Mouse (Mus musculus) G1E (cell line): Measurements from ENCODE around the gene Adamts13. TPM values are rescaled to one million over a fixed set of nuclear protein-coding genes. Genes with fewer than 3 reads are reported as not detected.

Experiments used
- ATAC-seq: 2 replicates; pipeline ENCODE4 v1.8.0; 2016; ENCODE audit warnings: mild to moderate bottlenecking; ENCODE audit not compliant: insufficient number of reproducible peaks, poor library complexity, low FRiP score, severe bottlenecking; ENCODE audit errors: extremely low read depth
- DNase-seq: peaks from one replicate; pipeline ENCODE4 v3.0.0; 2012; ENCODE audit warnings: low spot score
- H3K27me3 ChIP-seq: 2 replicates; pipeline ENCODE4 v1.6.1; 2012; ENCODE audit warnings: mild to moderate bottlenecking, low read length, inconsistent platforms; ENCODE audit not compliant: insufficient read depth
- H3K36me3 ChIP-seq: replicated peaks from 2 replicates; pipeline ENCODE3; 2012; ENCODE audit warnings: mild to moderate bottlenecking, inconsistent platforms
- H3K4me1 ChIP-seq: 2 replicates; pipeline ENCODE4 v1.6.1; 2012; ENCODE audit warnings: low read depth, low read length, inconsistent platforms, mixed read lengths; ENCODE audit not compliant: insufficient read depth
- H3K4me3 ChIP-seq: 2 replicates; pipeline ENCODE4 v1.5.1; 2012; ENCODE audit warnings: low read depth, mild to moderate bottlenecking, inconsistent platforms, low read length, moderate library complexity, mixed read lengths
- H3K9me3 ChIP-seq: replicated peaks from 2 replicates; pipeline ENCODE4 v1.6.1; 2012; ENCODE audit warnings: inconsistent platforms
- CTCF ChIP-seq: IDR thresholded peaks from 2 replicates; pipeline ENCODE4 v1.5.1; 2012; ENCODE audit warnings: low read depth, low read length, inconsistent platforms, mixed read lengths
- GATA1 ChIP-seq: IDR thresholded peaks from 2 replicates; pipeline ENCODE4 v1.6.1; 2012; ENCODE audit warnings: borderline replicate concordance, low read length, inconsistent platforms, mixed read lengths
- GATA2 ChIP-seq: IDR thresholded peaks from 2 replicates; pipeline ENCODE4 v1.6.1; 2012; ENCODE audit warnings: low read depth, low read length, inconsistent platforms, borderline replicate concordance
- POLR2AphosphoS5 ChIP-seq: IDR thresholded peaks from 2 replicates; pipeline ENCODE4 v1.6.1; 2012; ENCODE audit warnings: low read depth, low read length, inconsistent platforms; ENCODE audit not compliant: insufficient replicate concordance
- TAL1 ChIP-seq: conservative IDR thresholded peaks from 2 replicates; pipeline ENCODE4 v1.6.1; 2012; ENCODE audit warnings: low read depth, low read length, inconsistent platforms, mixed read lengths
- polyA plus RNA-seq: library from polyadenylated mRNA; stranded (reverse); fragments of >175 nt; gene quantifications from 2 replicates; pipeline ENCODE4 v1.2.3, GENCODE M21; 2012
- total RNA-seq, 2 experiments: library from RNA; stranded (forward) in 1 of 2; stranded (reverse) in 1 of 2; fragments of 200-1000 nt in 1 of 2; fragments of >200 nt in 1 of 2; fragmentation: Nextera tagmentation in 1 of 2; gene quantifications; 2 replicates each; pipeline ENCODE4 v1.2.3; 2014 to 2017

The Adamts13 gene
- total and polyA plus RNA-seq, 3 experiments, result not detected

- peaks cover 28% of the 10 kb centered on the region for H3K27me3 ChIP-seq
- DNase-seq (no peak), ATAC-seq (no peak)
- no peak overlapping the region for H3K4me3 ChIP-seq
- no peaks in the 10 kb centered on the region for H3K4me1 ChIP-seq
- H3K36me3 ChIP-seq, result no peaks in the 10 kb centered on the region
- no peak for TF ChIP-seq GATA1
- TF ChIP-seq POLR2AphosphoS5, result no peak
- no peak for TF ChIP-seq GATA2
- TF ChIP-seq TAL1, result no peak
- TF ChIP-seq CTCF, result no peak
- H3K9me3 ChIP-seq, result no peaks in the 10 kb centered on the region
Observed at GRCm38 (mm10) chr2:27049408-27049807, 76.2 kb downstream of the Adamts13 start.

- Histone ChIP-seq H3K4me3 (no peak overlapping the region), H3K27me3 (peaks cover 13% of the 10 kb centered on the region; the same call in 1 of the 2 replicates), H3K9me3 (no peaks in the 10 kb centered on the region), H3K36me3 (no peaks in the 10 kb centered on the region), H3K4me1 (no peaks in the 10 kb centered on the region)
- ATAC-seq, result no peak
- TF ChIP-seq POLR2AphosphoS5, result no peak
- TF ChIP-seq GATA1, result no peak
- no peak for TF ChIP-seq TAL1
- TF ChIP-seq GATA2, result no peak
- no peak for TF ChIP-seq CTCF
- DNase-seq, result no peak
Observed at GRCm38 (mm10) chr2:27058251-27058650, 85.0 kb downstream of the Adamts13 start.

- Histone ChIP-seq H3K4me3 (no peak overlapping the region), H3K4me1 (no peaks in the 10 kb centered on the region), H3K27me3 (peaks cover 13% of the 10 kb centered on the region; the same call in 1 of the 2 replicates), H3K9me3 (no peaks in the 10 kb centered on the region), H3K36me3 (no peaks in the 10 kb centered on the region)
- DNase-seq (no peak), ATAC-seq (no peak)
- no peak for TF ChIP-seq TAL1
Observed at GRCm38 (mm10) chr2:27058751-27059150, 85.5 kb downstream of the Adamts13 start.

GRCm38 (mm10) chr2:27059187-27059586 is 86.0 kb downstream of the Adamts13 start:
- no peak overlapping the region for H3K4me3 ChIP-seq
- no peaks in the 10 kb centered on the region for H3K9me3 ChIP-seq
- no peak for ATAC-seq
- H3K4me1 ChIP-seq, result no peaks in the 10 kb centered on the region
- DNase-seq, result no peak
- peaks cover 13% of the 10 kb centered on the region; the same call in 1 of the 2 replicates for H3K27me3 ChIP-seq
- no peaks in the 10 kb centered on the region for H3K36me3 ChIP-seq
- TF ChIP-seq GATA2 (no peak), CTCF (no peak), TAL1 (no peak), POLR2AphosphoS5 (no peak), GATA1 (no peak)

Other genes with a start within 250 kb of the Adamts13 start
- not detected in 2 replicates for gene Abo, start 108.4 kb upstream of the Adamts13 start, total RNA-seq (2014; fragmentation: Nextera tagmentation)
- 0.05 TPM in 1 of 2 replicates, not detected in the other for gene Abo, start 108.4 kb upstream of the Adamts13 start, total RNA-seq (2017)
- gene Abo, start 108.4 kb upstream of the Adamts13 start, polyA plus RNA-seq, result not detected in 2 replicates
- gene Surf6, start 70.5 kb upstream of the Adamts13 start, total RNA-seq (2014; fragmentation: Nextera tagmentation), result 20.7 and 37.9 TPM in 2 replicates
- gene Surf6, start 70.5 kb upstream of the Adamts13 start, total RNA-seq (2017), result 33.9 and 34.8 TPM in 2 replicates
- 48.0 and 52.5 TPM in 2 replicates for gene Surf6, start 70.5 kb upstream of the Adamts13 start, polyA plus RNA-seq
- 10.8 and 18.4 TPM in 2 replicates for gene Med22, start 62.7 kb upstream of the Adamts13 start, total RNA-seq (2014; fragmentation: Nextera tagmentation)
- gene Med22, start 62.7 kb upstream of the Adamts13 start, total RNA-seq (2017), result 24.6 and 26.0 TPM in 2 replicates
- gene Med22, start 62.7 kb upstream of the Adamts13 start, polyA plus RNA-seq, result 75.9 and 83.9 TPM in 2 replicates
- gene Rpl7a, start 62.7 kb upstream of the Adamts13 start, total RNA-seq (2014; fragmentation: Nextera tagmentation), result 1,025 and 1,074 TPM in 2 replicates
- gene Rpl7a, start 62.7 kb upstream of the Adamts13 start, total RNA-seq (2017), result 2,095 and 2,519 TPM in 2 replicates
- gene Rpl7a, start 62.7 kb upstream of the Adamts13 start, polyA plus RNA-seq, result 4,098 and 5,305 TPM in 2 replicates
- gene Surf2, start 57.0 kb upstream of the Adamts13 start, total RNA-seq (2014; fragmentation: Nextera tagmentation), result 69.6 and 91.3 TPM in 2 replicates
- gene Surf2, start 57.0 kb upstream of the Adamts13 start, total RNA-seq (2017), result 73.8 and 81.8 TPM in 2 replicates
- gene Surf2, start 57.0 kb upstream of the Adamts13 start, polyA plus RNA-seq, result 5.7 and 11.1 TPM in 2 replicates
- gene Surf1, start 56.9 kb upstream of the Adamts13 start, total RNA-seq (2014; fragmentation: Nextera tagmentation), result 119 and 128 TPM in 2 replicates
- gene Surf1, start 56.9 kb upstream of the Adamts13 start, total RNA-seq (2017), result 85.6 and 102 TPM in 2 replicates
- gene Surf1, start 56.9 kb upstream of the Adamts13 start, polyA plus RNA-seq, result 25.5 and 38.1 TPM in 2 replicates
- gene Surf4, start 39.5 kb upstream of the Adamts13 start, total RNA-seq (2014; fragmentation: Nextera tagmentation), result 88.0 and 97.9 TPM in 2 replicates
- gene Surf4, start 39.5 kb upstream of the Adamts13 start, total RNA-seq (2017), result 72.9 and 74.6 TPM in 2 replicates
- 75.3 and 80.7 TPM in 2 replicates for gene Surf4, start 39.5 kb upstream of the Adamts13 start, polyA plus RNA-seq
- gene Stkld1, start 39.4 kb upstream of the Adamts13 start, total RNA-seq (2014; fragmentation: Nextera tagmentation), result not detected in 2 replicates
- gene Stkld1, start 39.4 kb upstream of the Adamts13 start, total RNA-seq (2017), result 0.35 TPM in 1 of 2 replicates, not detected in the other
- 0.02 TPM in 1 of 2 replicates, not detected in the other for gene Stkld1, start 39.4 kb upstream of the Adamts13 start, polyA plus RNA-seq
- gene Rexo4, start 9.0 kb upstream of the Adamts13 start, total RNA-seq (2014; fragmentation: Nextera tagmentation), result 61.0 and 69.6 TPM in 2 replicates
- 108 and 115 TPM in 2 replicates for gene Rexo4, start 9.0 kb upstream of the Adamts13 start, total RNA-seq (2017)
- 77.7 and 125 TPM in 2 replicates for gene Rexo4, start 9.0 kb upstream of the Adamts13 start, polyA plus RNA-seq
- gene Cacfd1, start 36.5 kb downstream of the Adamts13 start, total RNA-seq (2014; fragmentation: Nextera tagmentation), result 13.8 and 20.8 TPM in 2 replicates
- gene Cacfd1, start 36.5 kb downstream of the Adamts13 start, total RNA-seq (2017), result 9.5 and 15.8 TPM in 2 replicates
- 7.4 and 8.9 TPM in 2 replicates for gene Cacfd1, start 36.5 kb downstream of the Adamts13 start, polyA plus RNA-seq
- not detected in 2 replicates for gene Slc2a6, start 54.6 kb downstream of the Adamts13 start, total RNA-seq (2014; fragmentation: Nextera tagmentation)
- gene Slc2a6, start 54.6 kb downstream of the Adamts13 start, total RNA-seq (2017), result 0.16 and 0.17 TPM in 2 replicates
- not detected in 2 replicates for gene Slc2a6, start 54.6 kb downstream of the Adamts13 start, polyA plus RNA-seq
- gene Mymk, start 98.8 kb downstream of the Adamts13 start, total RNA-seq (2014; fragmentation: Nextera tagmentation), result not detected in 2 replicates
- 0.17 and 0.27 TPM in 2 replicates for gene Mymk, start 98.8 kb downstream of the Adamts13 start, total RNA-seq (2017)
- not detected in 2 replicates for gene Mymk, start 98.8 kb downstream of the Adamts13 start, polyA plus RNA-seq
- not detected in 2 replicates for gene Adamtsl2, start 106.0 kb downstream of the Adamts13 start, total RNA-seq (2014; fragmentation: Nextera tagmentation)
- 0.06 and 0.11 TPM in 2 replicates for gene Adamtsl2, start 106.0 kb downstream of the Adamts13 start, total RNA-seq (2017)
- gene Adamtsl2, start 106.0 kb downstream of the Adamts13 start, polyA plus RNA-seq, result not detected in 2 replicates
- gene Fam163b, start 169.1 kb downstream of the Adamts13 start, total RNA-seq (2014; fragmentation: Nextera tagmentation), result not detected in 2 replicates
- gene Fam163b, start 169.1 kb downstream of the Adamts13 start, total RNA-seq (2017), result 0.16 TPM in 1 of 2 replicates, not detected in the other
- gene Fam163b, start 169.1 kb downstream of the Adamts13 start, polyA plus RNA-seq, result not detected in 2 replicates
- gene Dbh, start 191.8 kb downstream of the Adamts13 start, total RNA-seq (2014; fragmentation: Nextera tagmentation), result not detected in 2 replicates
- 0.05 TPM in 1 of 2 replicates, not detected in the other for gene Dbh, start 191.8 kb downstream of the Adamts13 start, total RNA-seq (2017)
- gene Dbh, start 191.8 kb downstream of the Adamts13 start, polyA plus RNA-seq, result not detected in 2 replicates